Mouse (Mus musculus) CD8-positive naive resting alpha-beta T cell, adult 57 days (primary cell): Measurements from ENCODE around the gene Ssxb8. TPM values are rescaled to one million over a fixed set of nuclear protein-coding genes. Genes with fewer than 3 reads are reported as not detected.

Experiments
- total RNA-seq: library from RNA; stranded (reverse); gene quantifications from one replicate; pipeline ENCODE4 v1.2.4, GENCODE M21; 2023

Gene Ssxb8
- total RNA-seq = not detected

GRCm38 (mm10) chrX:8690744-8691143 lies at the start of gene Ssxb8:
Gene Ssxb8, minus strand, starts transcription at chrX:8690844.

Other genes starting within 250 kb of the Ssxb8 start
- gene Ssxb2, start 229.1 kb downstream of the Ssxb8 start, total RNA-seq = not detected
- not detected for gene Gm14459, start 165.9 kb downstream of the Ssxb8 start, total RNA-seq
- not detected for gene Ssxb6, start 142.6 kb downstream of the Ssxb8 start, total RNA-seq
- not detected for gene Ssxb3, start 99.0 kb downstream of the Ssxb8 start, total RNA-seq
- not detected for gene Ssx9, start 57.6 kb upstream of the Ssxb8 start, total RNA-seq
- not detected for gene Ssxb5, start 112.8 kb upstream of the Ssxb8 start, total RNA-seq
- gene Gm6592, start 153.2 kb upstream of the Ssxb8 start, total RNA-seq = not detected
- gene Gm5751, start 183.4 kb upstream of the Ssxb8 start, total RNA-seq = not detected
- 2.3 TPM for gene B630019K06Rik, start 201.5 kb upstream of the Ssxb8 start, total RNA-seq